ENCODE assay signal across 10 mouse cellular contexts in the genomic region with DNA sequence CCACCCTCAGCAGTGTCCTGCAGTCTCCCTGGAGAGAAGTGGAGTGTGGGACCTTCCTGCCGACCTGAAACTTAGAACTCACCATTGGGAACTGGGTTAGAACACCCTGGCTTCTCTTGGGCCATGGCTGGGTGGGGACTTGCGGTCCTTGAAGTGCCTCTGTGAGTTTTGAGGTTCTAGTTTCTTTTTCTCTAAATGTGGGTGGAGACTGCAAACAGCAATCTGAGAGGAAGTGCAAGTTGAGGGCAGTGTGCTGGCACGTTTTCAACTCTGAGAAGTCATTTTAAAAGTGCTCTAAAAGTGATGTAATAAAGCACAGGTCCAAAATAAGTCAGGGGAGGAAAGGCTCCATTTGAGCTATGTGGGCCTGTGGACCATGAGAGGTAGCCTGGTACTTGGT. TPM values are rescaled to one million over a fixed set of nuclear protein-coding genes. Genes with fewer than 3 reads are reported as not detected.
DNase-seq lines count a peak whose midpoint lies in the region; TF ChIP-seq lines count a peak whose summit lies in the region.
"Had no signal": no experiment of that assay in that cellular context is flagged by ENCODE, and none has a peak within 500 bp of the region (broad histone marks: within the 10 kb centered on the region; RNA-seq: fewer than 3 reads in every experiment).

A gene (minus strand): TSS at position 161 of the 400 bp plus-strand sequence.

- H3K27me3 ChIP-seq in heart, embryonic 10.5 days (ENCODE audit: insufficient read depth, poor library complexity, severe bottlenecking) = no peaks in the 10 kb centered on the region
- H3K27me3 ChIP-seq: megakaryocyte, embryonic 14.5 days had no signal

- no peaks in the 10 kb centered on the region for H3K4me1 ChIP-seq in heart, embryonic 10.5 days
- H3K4me1 ChIP-seq: megakaryocyte, embryonic 14.5 days had no signal

- H3K9me3 ChIP-seq in heart, embryonic 10.5 days = no peaks in the 10 kb centered on the region
- H3K9me3 ChIP-seq: megakaryocyte, embryonic 14.5 days had no signal

- DNase-seq in thymus, postnatal 14 days = peak; percentile 9
- DNase-seq in thymus, adult 18-20 months = no peak
- peak; percentile 66 for DNase-seq in heart, embryonic 10.5 days (ENCODE audit: low spot score)
- DNase-seq in lung, postnatal 25 days (ENCODE audit: low spot score) = peak; percentile 52
- peak; percentile 3 to 8 for DNase-seq in thymus, postnatal 36 days
- DNase-seq in left cerebral cortex, adult 2 months (ENCODE audit: extremely low spot score in 1 of 2, low spot score in 2 of 2) = no peak
- no peak for DNase-seq in urinary bladder, adult 2 months (ENCODE audit: low spot score)
- DNase-seq in ovary, postnatal 36 days (ENCODE audit: low spot score) = no peak

- H3K36me3 ChIP-seq in heart, embryonic 10.5 days = no peaks in the 10 kb centered on the region

- no peak for TF ChIP-seq CTCF in left cerebral cortex, adult 2 months (IDR thresholded peaks at IDR 0.05)

- no peak within 1 kb of the TSS for H3K27ac ChIP-seq in heart, embryonic 10.5 days
- no peak within 1 kb of the TSS for H3K27ac ChIP-seq in left cerebral cortex, adult 2 months

- no peak within 1 kb of the TSS for H3K4me3 ChIP-seq in heart, embryonic 10.5 days
- no peak within 1 kb of the TSS for H3K4me3 ChIP-seq in left cerebral cortex, adult 2 months
- H3K4me3 ChIP-seq: megakaryocyte, embryonic 14.5 days had no signal

- intact Hi-C loops in left cerebral cortex, adult 2 months (cut with DNase I) = no loop called here

- 71% methylated on average over 3 of the region's 3 CpGs for WGBS in heart, embryonic 10.5 days

RNA-seq across cellular contexts. Expression of the gene that starts here (rescaled TPM):
- polyA plus RNA-seq in heart, embryonic 10.5 days (2016; fragmentation: Nextera tagmentation; extraction: Ambion mirVana) = not detected in 2 replicates
- total RNA-seq in left cerebral cortex, adult 2 months (2021) = not detected
- 0.60 and 0.98 TPM in 2 replicates for polyA plus RNA-seq in urinary bladder, adult 2 months (2012; rRNA removed)
- polyA plus RNA-seq: intestine, embryonic 14.5 days had no signal

Comparison
In these comparisons a context has a peak if more than half of its experiments do, and no peak if none do; other contexts are left out.
1. DNase-seq: peak in thymus, postnatal 14 days (single experiment), lung, postnatal 25 days (single experiment) and thymus, postnatal 36 days (2 of 2); none in thymus, adult 18-20 months (0 of 2), left cerebral cortex, adult 2 months (0 of 2), urinary bladder, adult 2 months (single experiment) and ovary, postnatal 36 days (single experiment).
2. Peak in DNase-seq in heart, embryonic 10.5 days; RNA of the gene not detected or under 1 TPM.